Mouse (Mus musculus): ENCODE results near the gene Foxo6. TPM values are rescaled to one million over a fixed set of nuclear protein-coding genes. Genes with fewer than 3 reads are reported as not detected.

Foxo6 gene
- polyA plus RNA-seq (2014; fragmentation: Nextera tagmentation; extraction: Ambion mirVana), result 0.11 and 0.34 TPM in 2 replicates

- Histone ChIP-seq H3K27me3 (ENCODE audit: insufficient read depth, low read length) (peaks cover 45% of the 10 kb centered on the region), H3K36me3 (ENCODE audit: insufficient read depth) (no peaks in the 10 kb centered on the region), H3K4me2 (peak within 1 kb of the TSS; percentile 99), H3K9ac (peak within 1 kb of the TSS; percentile 50), H3K4me1 (ENCODE audit: insufficient read depth) (peaks cover 5% of the 10 kb centered on the region), H3K27ac (ENCODE audit: low read depth) (no peak within 1 kb of the TSS), H3K9me3 (ENCODE audit: low read depth, low read length) (no peaks in the 10 kb centered on the region), H3K4me3 (ENCODE audit: low read depth, low read length) (peak within 1 kb of the TSS; percentile 56)
- peak; percentile 79 for TF ChIP-seq CTCF (IDR thresholded peaks at IDR 0.05; ENCODE audit: low read depth)
- ATAC-seq (ENCODE audit: insufficient read depth) (peak; percentile 86), DNase-seq (peak; percentile 96)
- WGBS, result under 1% methylated on average over 67 of the region's 99 CpGs
These were observed at the start of gene Foxo6 for GRCm38 (mm10) chr4:120287290-120288111. TSS of gene Foxo6 (minus strand) at chr4:120287349.

GRCm38 (mm10) chr4:120334316-120334715, 47.2 kb upstream of the Foxo6 start:
- Histone ChIP-seq H3K36me3 (ENCODE audit: insufficient read depth) (no peaks in the 10 kb centered on the region), H3K4me2 (no peak overlapping the region), H3K9me3 (ENCODE audit: low read depth, low read length) (no peaks in the 10 kb centered on the region), H3K27me3 (ENCODE audit: insufficient read depth, low read length) (no peaks in the 10 kb centered on the region), H3K27ac (ENCODE audit: low read depth) (no peak overlapping the region), H3K9ac (no peak overlapping the region), H3K4me1 (ENCODE audit: insufficient read depth) (no peaks in the 10 kb centered on the region), H3K4me3 (ENCODE audit: low read depth, low read length) (no peak overlapping the region)
- TF ChIP-seq CTCF (IDR thresholded peaks at IDR 0.05; ENCODE audit: low read depth), result no peak
- WGBS, result 85% methylated on average over 4 of the region's 4 CpGs
- ATAC-seq (ENCODE audit: insufficient read depth) (no peak), DNase-seq (no peak)

GRCm38 (mm10) chr4:120332934-120333421, 45.8 kb upstream of the Foxo6 start:
- DNase-seq (no peak), ATAC-seq (ENCODE audit: insufficient read depth) (no peak)
- no peaks in the 10 kb centered on the region for H3K36me3 ChIP-seq (ENCODE audit: insufficient read depth)
- H3K9me3 ChIP-seq (ENCODE audit: low read depth, low read length), result no peaks in the 10 kb centered on the region
- H3K27me3 ChIP-seq (ENCODE audit: insufficient read depth, low read length), result no peaks in the 10 kb centered on the region
- 25% methylated on average over 11 of the region's 11 CpGs for WGBS
- H3K27ac ChIP-seq (ENCODE audit: low read depth), result no peak overlapping the region
- no peak overlapping the region for H3K4me2 ChIP-seq
- H3K9ac ChIP-seq, result no peak overlapping the region
- no peaks in the 10 kb centered on the region for H3K4me1 ChIP-seq (ENCODE audit: insufficient read depth)
- TF ChIP-seq CTCF (IDR thresholded peaks at IDR 0.05; ENCODE audit: low read depth), result no peak
- no peak overlapping the region for H3K4me3 ChIP-seq (ENCODE audit: low read depth, low read length)

GRCm38 (mm10) chr4:120332405-120332933, 45.3 kb upstream of the Foxo6 start:
- TF ChIP-seq CTCF (IDR thresholded peaks at IDR 0.05; ENCODE audit: low read depth), result no peak
- Histone ChIP-seq H3K4me2 (no peak overlapping the region), H3K9me3 (ENCODE audit: low read depth, low read length) (no peaks in the 10 kb centered on the region), H3K9ac (no peak overlapping the region), H3K27me3 (ENCODE audit: insufficient read depth, low read length) (no peaks in the 10 kb centered on the region), H3K4me3 (ENCODE audit: low read depth, low read length) (no peak overlapping the region), H3K27ac (ENCODE audit: low read depth) (no peak overlapping the region), H3K36me3 (ENCODE audit: insufficient read depth) (no peaks in the 10 kb centered on the region), H3K4me1 (ENCODE audit: insufficient read depth) (no peaks in the 10 kb centered on the region)
- DNase-seq, result no peak
- WGBS, result 42% methylated on average over 7 of the region's 7 CpGs
- no peak for ATAC-seq (ENCODE audit: insufficient read depth)

GRCm38 (mm10) chr4:120331992-120332391, 44.8 kb upstream of the Foxo6 start:
- Histone ChIP-seq H3K36me3 (ENCODE audit: insufficient read depth) (no peaks in the 10 kb centered on the region), H3K27ac (ENCODE audit: low read depth) (no peak overlapping the region), H3K27me3 (ENCODE audit: insufficient read depth, low read length) (no peaks in the 10 kb centered on the region), H3K4me1 (ENCODE audit: insufficient read depth) (no peaks in the 10 kb centered on the region), H3K4me3 (ENCODE audit: low read depth, low read length) (no peak overlapping the region), H3K4me2 (no peak overlapping the region), H3K9me3 (ENCODE audit: low read depth, low read length) (no peaks in the 10 kb centered on the region), H3K9ac (no peak overlapping the region)
- DNase-seq (no peak), ATAC-seq (ENCODE audit: insufficient read depth) (no peak)
- no peak for TF ChIP-seq CTCF (IDR thresholded peaks at IDR 0.05; ENCODE audit: low read depth)
- WGBS, result 84% methylated on average over 7 of the region's 7 CpGs

- H3K27me3 ChIP-seq (ENCODE audit: insufficient read depth, low read length), result no peaks in the 10 kb centered on the region
- 86% methylated on average over 2 of the region's 2 CpGs for WGBS
- ATAC-seq (ENCODE audit: insufficient read depth) (no peak), DNase-seq (no peak)
- no peak overlapping the region for H3K9ac ChIP-seq
- no peaks in the 10 kb centered on the region for H3K36me3 ChIP-seq (ENCODE audit: insufficient read depth)
- H3K4me1 ChIP-seq (ENCODE audit: insufficient read depth), result no peaks in the 10 kb centered on the region
- TF ChIP-seq CTCF (IDR thresholded peaks at IDR 0.05; ENCODE audit: low read depth), result no peak
- H3K4me3 ChIP-seq (ENCODE audit: low read depth, low read length), result no peak overlapping the region
- no peak overlapping the region for H3K27ac ChIP-seq (ENCODE audit: low read depth)
- H3K4me2 ChIP-seq, result no peak overlapping the region
- no peaks in the 10 kb centered on the region for H3K9me3 ChIP-seq (ENCODE audit: low read depth, low read length)
These were observed 44.4 kb upstream of the Foxo6 start for GRCm38 (mm10) chr4:120331541-120331940.

- H3K9ac ChIP-seq, result no peak overlapping the region
- ATAC-seq (ENCODE audit: insufficient read depth), result no peak
- no peak for DNase-seq
- WGBS, result 51% methylated on average over 4 of the region's 4 CpGs
- H3K4me2 ChIP-seq, result no peak overlapping the region
- H3K4me3 ChIP-seq (ENCODE audit: low read depth, low read length), result no peak overlapping the region
- no peaks in the 10 kb centered on the region for H3K27me3 ChIP-seq (ENCODE audit: insufficient read depth, low read length)
- H3K4me1 ChIP-seq (ENCODE audit: insufficient read depth), result no peaks in the 10 kb centered on the region
- TF ChIP-seq CTCF (IDR thresholded peaks at IDR 0.05; ENCODE audit: low read depth), result no peak
- no peaks in the 10 kb centered on the region for H3K9me3 ChIP-seq (ENCODE audit: low read depth, low read length)
- H3K27ac ChIP-seq (ENCODE audit: low read depth), result no peak overlapping the region
- H3K36me3 ChIP-seq (ENCODE audit: insufficient read depth), result no peaks in the 10 kb centered on the region
These were observed 38.6 kb upstream of the Foxo6 start for GRCm38 (mm10) chr4:120325748-120326147.

Data from lung, embryonic 14.5 days (tissue).